Comparison of ENCODE assay signal across 9 mouse cellular contexts in genomic region chr5:36811413-36811812, GRCm38 (mm10). TPM values are rescaled to one million over a fixed set of nuclear protein-coding genes. Genes with fewer than 3 reads are reported as not detected.
A peak's percentile ranks its signal among the peaks of the same experiment; 100 is the strongest.
DNase-seq lines count a peak whose midpoint lies in the region; ATAC-seq and TF ChIP-seq lines count a peak whose summit lies in the region.
"Had no signal": no experiment of that assay in that cellular context is flagged by ENCODE, and none has a peak within 500 bp of the region (broad histone marks: within the 10 kb centered on the region; RNA-seq: fewer than 3 reads in every experiment).

No protein-coding gene starts in this region.

- no peak overlapping the region for H3K27ac ChIP-seq in thymus, adult 2 months (ENCODE audit: control insufficient read depth, insufficient read depth, low read length)
- H3K27ac ChIP-seq in forebrain, embryonic 11.5 days (ENCODE audit: low read depth, low read length): no peak overlapping the region
- H3K27ac ChIP-seq in hindbrain, embryonic 13.5 days: no peak overlapping the region
- H3K27ac ChIP-seq in midbrain, embryonic 16.5 days (ENCODE audit: low read length): no peak overlapping the region
- H3K27ac ChIP-seq in stomach, postnatal 0 days (replicated peaks): no peak overlapping the region
- H3K27ac ChIP-seq: stomach, embryonic 15.5 days had no signal

- no peak for TF ChIP-seq EP300 in stomach, postnatal 0 days (optimal IDR thresholded peaks at IDR 0.05)

- H3K4me2 ChIP-seq in forebrain, embryonic 11.5 days (ENCODE audit: low read depth, low read length, severe bottlenecking): no peak overlapping the region
- no peak overlapping the region for H3K4me2 ChIP-seq in hindbrain, embryonic 13.5 days
- no peak overlapping the region for H3K4me2 ChIP-seq in midbrain, embryonic 16.5 days (ENCODE audit: low read length)
- H3K4me2 ChIP-seq in stomach, postnatal 0 days (replicated peaks; ENCODE audit: low read depth): no peak overlapping the region
- H3K4me2 ChIP-seq: stomach, embryonic 15.5 days had no signal

- H3K9me3 ChIP-seq in forebrain, embryonic 11.5 days (ENCODE audit: control insufficient read depth, low read length): no peaks in the 10 kb centered on the region
- H3K9me3 ChIP-seq in hindbrain, embryonic 13.5 days: no peaks in the 10 kb centered on the region
- no peaks in the 10 kb centered on the region for H3K9me3 ChIP-seq in midbrain, embryonic 16.5 days (replicated peaks; ENCODE audit: control insufficient read depth, low read length, poor library complexity, severe bottlenecking)
- no peaks in the 10 kb centered on the region for H3K9me3 ChIP-seq in stomach, postnatal 0 days (ENCODE audit: control insufficient read depth, low read length)
- H3K9me3 ChIP-seq: stomach, embryonic 15.5 days had no signal

- DNase-seq in thymus, adult 2 months: peak; percentile 65
- no peak for DNase-seq in thymus, adult 18-20 months
- peak; percentile 55 for DNase-seq in c-Kit-positive CD71-positive TER-119-negative erythroid progenitor cells, embryonic 14.5 days (ENCODE audit: low read depth)
- peak; percentile 84 for DNase-seq in forebrain, embryonic 11.5 days (ENCODE audit: low spot score)
- DNase-seq in left cerebral cortex, postnatal 4 days: peak; percentile 75
- peak; percentile 72 for DNase-seq in stomach, postnatal 0 days (ENCODE audit: low spot score)

- H3K9ac ChIP-seq in forebrain, embryonic 11.5 days (ENCODE audit: low read length): no peak overlapping the region
- no peak overlapping the region for H3K9ac ChIP-seq in hindbrain, embryonic 13.5 days
- no peak overlapping the region for H3K9ac ChIP-seq in midbrain, embryonic 16.5 days (ENCODE audit: low read depth, low read length)
- H3K9ac ChIP-seq in stomach, postnatal 0 days (ENCODE audit: low read length): no peak overlapping the region
- H3K9ac ChIP-seq: stomach, embryonic 15.5 days had no signal

- peak; percentile 59; the same call in 1 of the 2 replicates for ATAC-seq in forebrain, embryonic 11.5 days (replicated peaks; ENCODE audit: low FRiP score)
- peak; percentile 54; the same call in 1 of the 2 replicates for ATAC-seq in hindbrain, embryonic 13.5 days (ENCODE audit: low FRiP score)
- ATAC-seq in midbrain, embryonic 16.5 days: peak; percentile 55
- ATAC-seq in stomach, postnatal 0 days (ENCODE audit: low FRiP score, low TSS enrichment): no peak; the same call in 1 of the 2 replicates

- no peaks in the 10 kb centered on the region for H3K36me3 ChIP-seq in thymus, adult 2 months (ENCODE audit: control insufficient read depth, insufficient read depth, low read length)
- no peaks in the 10 kb centered on the region for H3K36me3 ChIP-seq in forebrain, embryonic 11.5 days (ENCODE audit: control insufficient read depth, insufficient read depth, low read length)
- H3K36me3 ChIP-seq in hindbrain, embryonic 13.5 days: peaks cover 21% of the 10 kb centered on the region
- H3K36me3 ChIP-seq in midbrain, embryonic 16.5 days (ENCODE audit: control insufficient read depth, insufficient read depth, low read length): no peaks in the 10 kb centered on the region
- H3K36me3 ChIP-seq in stomach, postnatal 0 days (ENCODE audit: control insufficient read depth, insufficient read depth, low read length): no peaks in the 10 kb centered on the region
- H3K36me3 ChIP-seq: stomach, embryonic 15.5 days had no signal

- peak; percentile 66; the same call in 1 of the 2 replicates for TF ChIP-seq CTCF in thymus, adult 2 months (IDR thresholded peaks at IDR 0.05; ENCODE audit: borderline replicate concordance, control insufficient read depth, extremely low read depth, insufficient read depth, low read length, poor library complexity)
- peak; percentile 90 for TF ChIP-seq CTCF in stomach, postnatal 0 days (IDR thresholded peaks at IDR 0.05; ENCODE audit: low read depth)

- no peak overlapping the region for H3K4me3 ChIP-seq in thymus, adult 2 months (ENCODE audit: control insufficient read depth, insufficient read depth, low read length)
- H3K4me3 ChIP-seq in forebrain, embryonic 11.5 days (ENCODE audit: low read depth, low read length): no peak overlapping the region
- no peak overlapping the region for H3K4me3 ChIP-seq in hindbrain, embryonic 13.5 days
- H3K4me3 ChIP-seq in midbrain, embryonic 16.5 days (ENCODE audit: low read depth, low read length): no peak overlapping the region
- no peak overlapping the region for H3K4me3 ChIP-seq in stomach, postnatal 0 days (ENCODE audit: low read depth, low read length)
- H3K4me3 ChIP-seq: stomach, embryonic 15.5 days had no signal

- intact Hi-C loops in left cerebral cortex, postnatal 4 days (cut with DNase I): no loop called here

- no peaks in the 10 kb centered on the region for H3K4me1 ChIP-seq in thymus, adult 2 months (replicated peaks; ENCODE audit: control insufficient read depth, insufficient read depth, low read length)
- no peaks in the 10 kb centered on the region for H3K4me1 ChIP-seq in forebrain, embryonic 11.5 days (replicated peaks; ENCODE audit: control insufficient read depth, insufficient read depth, low read length)
- 0 out of 2 replicates have a peak, but pooled peaks cover 5% of the 10 kb centered on the region for H3K4me1 ChIP-seq in hindbrain, embryonic 13.5 days (replicated peaks)
- no peaks in the 10 kb centered on the region for H3K4me1 ChIP-seq in midbrain, embryonic 16.5 days (ENCODE audit: control insufficient read depth, insufficient read depth, low read length)
- no peaks in the 10 kb centered on the region for H3K4me1 ChIP-seq in stomach, postnatal 0 days (replicated peaks; ENCODE audit: control insufficient read depth, insufficient read depth)
- H3K4me1 ChIP-seq: stomach, embryonic 15.5 days had no signal

- 27% methylated on average over 3 of the region's 3 CpGs for WGBS in thymus, adult 2 months
- 30% methylated on average over 3 of the region's 3 CpGs for WGBS in forebrain, embryonic 11.5 days
- 28% methylated on average over 3 of the region's 3 CpGs for WGBS in hindbrain, embryonic 13.5 days
- WGBS in midbrain, embryonic 16.5 days: 25% methylated on average over 3 of the region's 3 CpGs
- 30% methylated on average over 3 of the region's 3 CpGs for WGBS in stomach, postnatal 0 days

- no peak for TF ChIP-seq POLR2A in thymus, adult 2 months (IDR thresholded peaks at IDR 0.05; ENCODE audit: control insufficient read depth, extremely low read depth, insufficient read depth, low read length, poor library complexity)

- no peaks in the 10 kb centered on the region for H3K27me3 ChIP-seq in thymus, adult 2 months (ENCODE audit: control insufficient read depth, insufficient read depth, low read length)
- no peaks in the 10 kb centered on the region for H3K27me3 ChIP-seq in forebrain, embryonic 11.5 days (ENCODE audit: control insufficient read depth, insufficient read depth, low read length)
- no peaks in the 10 kb centered on the region for H3K27me3 ChIP-seq in hindbrain, embryonic 13.5 days
- no peaks in the 10 kb centered on the region for H3K27me3 ChIP-seq in midbrain, embryonic 16.5 days (ENCODE audit: control insufficient read depth, insufficient read depth, low read depth, low read length)
- H3K27me3 ChIP-seq in stomach, postnatal 0 days (ENCODE audit: control insufficient read depth, insufficient read depth, low read length): no peaks in the 10 kb centered on the region
- H3K27me3 ChIP-seq: stomach, embryonic 15.5 days had no signal

RNA-seq across cellular contexts. Expression of gene Mrfap1, which starts 14.8 kb away (rescaled TPM):
- polyA plus RNA-seq in thymus, adult 2 months (2012; rRNA removed): 92.4 and 119 TPM in 2 replicates
- 563 and 565 TPM in 2 replicates for polyA plus RNA-seq in forebrain, embryonic 11.5 days (2014; fragmentation: Nextera tagmentation; extraction: Ambion mirVana)
- 294 and 302 TPM in 2 replicates for polyA plus RNA-seq in hindbrain, embryonic 13.5 days (2015; fragmentation: Nextera tagmentation; extraction: Ambion mirVana)
- total RNA-seq in left cerebral cortex, postnatal 4 days (2021): 100 to 1,000 TPM; 358 TPM
- 278 and 289 TPM in 2 replicates for polyA plus RNA-seq in midbrain, embryonic 16.5 days (2015; fragmentation: Nextera tagmentation; extraction: Ambion mirVana)
- polyA plus RNA-seq in stomach, postnatal 0 days (2015; fragmentation: Nextera tagmentation; extraction: Ambion mirVana): 310 and 322 TPM in 2 replicates

RNA-seq across cellular contexts. Expression of gene Man2b2, which starts 19.0 kb away (rescaled TPM):
- 76.3 and 78.1 TPM in 2 replicates for polyA plus RNA-seq in thymus, adult 2 months (2012; rRNA removed)
- 10.2 and 12.2 TPM in 2 replicates for polyA plus RNA-seq in forebrain, embryonic 11.5 days (2014; fragmentation: Nextera tagmentation; extraction: Ambion mirVana)
- 12.1 and 12.3 TPM in 2 replicates for polyA plus RNA-seq in hindbrain, embryonic 13.5 days (2015; fragmentation: Nextera tagmentation; extraction: Ambion mirVana)
- total RNA-seq in left cerebral cortex, postnatal 4 days (2021): 10 to 100 TPM; 13.3 to 13.6 TPM
- polyA plus RNA-seq in midbrain, embryonic 16.5 days (2015; fragmentation: Nextera tagmentation; extraction: Ambion mirVana): 11.5 and 11.6 TPM in 2 replicates
- 16.3 and 18.0 TPM in 2 replicates for polyA plus RNA-seq in stomach, postnatal 0 days (2015; fragmentation: Nextera tagmentation; extraction: Ambion mirVana)

RNA-seq across cellular contexts. Expression of gene Ppp2r2c, which starts 56.9 kb away (rescaled TPM):
- polyA plus RNA-seq in thymus, adult 2 months (2012; rRNA removed): 0.09 and 0.16 TPM in 2 replicates
- polyA plus RNA-seq in forebrain, embryonic 11.5 days (2014; fragmentation: Nextera tagmentation; extraction: Ambion mirVana): 1.0 and 1.4 TPM in 2 replicates
- 24.6 and 26.7 TPM in 2 replicates for polyA plus RNA-seq in hindbrain, embryonic 13.5 days (2015; fragmentation: Nextera tagmentation; extraction: Ambion mirVana)
- 100 to 1,000 TPM; 271 to 272 TPM for total RNA-seq in left cerebral cortex, postnatal 4 days (2021)
- 56.8 and 61.1 TPM in 2 replicates for polyA plus RNA-seq in midbrain, embryonic 16.5 days (2015; fragmentation: Nextera tagmentation; extraction: Ambion mirVana)
- polyA plus RNA-seq in stomach, postnatal 0 days (2015; fragmentation: Nextera tagmentation; extraction: Ambion mirVana): 0.77 and 0.93 TPM in 2 replicates

Comparison
In these comparisons a context has a peak if more than half of its experiments do, and no peak if none do; other contexts are left out.
1. DNase-seq: peak in thymus, adult 2 months (single experiment), c-Kit-positive CD71-positive TER-119-negative erythroid progenitor cells, embryonic 14.5 days (single experiment), forebrain, embryonic 11.5 days (single experiment), left cerebral cortex, postnatal 4 days (single experiment) and stomach, postnatal 0 days (single experiment); none in thymus, adult 18-20 months (0 of 2).
2. RNA of gene Ppp2r2c, which starts 56.9 kb away (polyA plus RNA-seq): 56.8 to 61.1 TPM in midbrain, embryonic 16.5 days and 24.6 to 26.7 TPM in hindbrain, embryonic 13.5 days; 1.0 to 1.4 TPM in forebrain, embryonic 11.5 days, 0.77 to 0.93 TPM in stomach, postnatal 0 days and 0.09 to 0.16 TPM in thymus, adult 2 months; every median in the first group is over 10 times any median in the second.